ENCODE assay signal across 32 mouse cellular contexts in genomic region chr1:157535571-157535970, GRCm38 (mm10). TPM values are rescaled to one million over a fixed set of nuclear protein-coding genes. Genes with fewer than 3 reads are reported as not detected.
"Had no signal": no experiment of that assay in that cellular context is flagged by ENCODE, and none has a peak within 500 bp of the region (broad histone marks: within the 10 kb centered on the region; RNA-seq: fewer than 3 reads in every experiment).

No protein-coding gene starts in this region.

- H3K4me1 ChIP-seq: limb, embryonic 15.5 days; liver, embryonic 12.5 days; liver, embryonic 13.5 days; liver, embryonic 15.5 days; lung, embryonic 15.5 days; megakaryocyte, embryonic 14.5 days; neural tube, embryonic 12.5 days had no signal

- H3K9ac ChIP-seq: limb, embryonic 12.5 days; limb, embryonic 13.5 days; limb, embryonic 15.5 days; liver, embryonic 12.5 days; liver, embryonic 13.5 days; liver, embryonic 14.5 days; liver, embryonic 15.5 days; liver, postnatal 0 days; lung, embryonic 14.5 days; lung, embryonic 15.5 days; midbrain, embryonic 12.5 days; neural tube, embryonic 12.5 days had no signal

- H3K4me3 ChIP-seq: limb, embryonic 10.5 days; limb, embryonic 12.5 days; limb, embryonic 13.5 days; limb, embryonic 15.5 days; liver, embryonic 12.5 days; liver, embryonic 13.5 days; liver, embryonic 15.5 days; lung, embryonic 15.5 days; megakaryocyte, embryonic 14.5 days; midbrain, embryonic 10.5 days; midbrain, embryonic 12.5 days; myocyte; neural tube, embryonic 12.5 days had no signal

- DNase-seq: left cerebral cortex, postnatal 4 days; liver; liver, embryonic 13.5 days; liver, postnatal 0 days; lung, adult 18-20 months; lung, adult 2 months; lung, embryonic 14.5 days; lung, postnatal 10 days; lung, postnatal 14 days; lung, postnatal 36 days; lung, postnatal 4 days; midbrain, embryonic 14.5 days had no signal

- H3K4me2 ChIP-seq: limb, embryonic 12.5 days; limb, embryonic 13.5 days; limb, embryonic 15.5 days; liver, embryonic 11.5 days; liver, embryonic 12.5 days; liver, embryonic 13.5 days; liver, embryonic 15.5 days; lung, embryonic 14.5 days; lung, embryonic 15.5 days; midbrain, embryonic 11.5 days; midbrain, embryonic 12.5 days; neural tube, embryonic 12.5 days had no signal

- ATAC-seq: liver, embryonic 12.5 days; liver, postnatal 0 days; lung, postnatal 0 days; midbrain, embryonic 16.5 days had no signal

- H3K27ac ChIP-seq: limb, embryonic 10.5 days; limb, embryonic 12.5 days; limb, embryonic 13.5 days; limb, embryonic 15.5 days; liver, embryonic 12.5 days; liver, embryonic 13.5 days; liver, embryonic 14.5 days; liver, embryonic 15.5 days; lung, embryonic 15.5 days; macrophage; midbrain, embryonic 12.5 days; neural tube, embryonic 12.5 days had no signal

- H3K27me3 ChIP-seq: limb, embryonic 13.5 days; liver, embryonic 12.5 days; liver, embryonic 13.5 days; liver, embryonic 15.5 days; lung, embryonic 15.5 days; megakaryocyte, embryonic 14.5 days; midbrain, embryonic 12.5 days; neural tube, embryonic 12.5 days had no signal

- H3K9me3 ChIP-seq: limb, embryonic 10.5 days; limb, embryonic 12.5 days; limb, embryonic 13.5 days; limb, embryonic 15.5 days; liver, embryonic 12.5 days; liver, embryonic 13.5 days; liver, embryonic 15.5 days; lung, embryonic 15.5 days; megakaryocyte, embryonic 14.5 days; midbrain, embryonic 10.5 days; midbrain, embryonic 12.5 days; neural tube, embryonic 12.5 days had no signal

- H3K36me3 ChIP-seq: limb, embryonic 10.5 days; limb, embryonic 12.5 days; limb, embryonic 13.5 days; limb, embryonic 15.5 days; liver, embryonic 12.5 days; liver, embryonic 15.5 days; lung, embryonic 15.5 days; midbrain, embryonic 10.5 days; midbrain, embryonic 12.5 days; neural tube, embryonic 12.5 days had no signal

RNA-seq across cellular contexts. Expression of gene Sec16b, which starts 29.0 kb away (rescaled TPM):
- total RNA-seq: megakaryocyte-erythroid progenitor cell, adult 5-6 weeks; monocyte, adult 5-6 weeks had no signal
- polyA plus RNA-seq: macrophage had no signal
